Mouse (Mus musculus) liver, adult 2 months (tissue): ENCODE measurements at regions not wholly inside any gene's neighbourhood (a gene's known extent, or its start where the extent isn't known, plus 50 kb on each side); places are given as distances from the start of the nearest gene placed in this dataset.

Experiments
- DNase-seq: peaks from one replicate; pipeline ENCODE4 v3.0.0-alpha.2; 2011; ENCODE audit warnings: low read depth, low spot score; ENCODE audit errors: extremely low read depth
- H3K27ac ChIP-seq: fragments of 200-500 bp; replicated peaks from 2 replicates; pipeline ENCODE4 v1.5.1; 2012; ENCODE audit warnings: low read depth, mild to moderate bottlenecking, control low read depth, inconsistent platforms, low read length; ENCODE audit not compliant: insufficient read depth
- H3K27me3 ChIP-seq: fragments of 200-500 bp; 2 replicates; pipeline ENCODE4 v1.6.1; 2012; ENCODE audit warnings: mild to moderate bottlenecking, moderate library complexity, low read length, inconsistent platforms; ENCODE audit not compliant: control insufficient read depth, insufficient read depth
- H3K36me3 ChIP-seq: fragments of 200-500 bp; 2 replicates; pipeline ENCODE4 v1.6.1; 2012; ENCODE audit warnings: low read length, inconsistent platforms; ENCODE audit not compliant: control insufficient read depth, insufficient read depth
- H3K4me1 ChIP-seq: fragments of 200-500 bp; 2 replicates; pipeline ENCODE4 v1.6.1; 2011; ENCODE audit warnings: low read length; ENCODE audit not compliant: control insufficient read depth, insufficient read depth
- H3K4me3 ChIP-seq: fragments of 200-500 bp; 2 replicates; pipeline ENCODE4 v1.5.1; 2011; ENCODE audit warnings: low read depth, mild to moderate bottlenecking, control low read depth, low read length, moderate library complexity; ENCODE audit not compliant: insufficient read depth
- H3K79me2 ChIP-seq: fragments of 200-500 bp; 2 replicates; pipeline ENCODE4 v1.6.1; 2012; ENCODE audit warnings: inconsistent platforms, mild to moderate bottlenecking, low read length, moderate library complexity; ENCODE audit not compliant: control insufficient read depth, insufficient read depth
- H3K9ac ChIP-seq: fragments of 200-500 bp; 2 replicates; pipeline ENCODE4 v1.6.1; 2012; ENCODE audit warnings: low read depth, mild to moderate bottlenecking, control low read depth, inconsistent platforms, low read length
- CTCF ChIP-seq: fragments of 200-500 bp; IDR thresholded peaks from 2 replicates; pipeline ENCODE4 v1.5.1; 2011; ENCODE audit warnings: low read depth, low read length, control low read depth
- POLR2A ChIP-seq: fragments of 200-500 bp; IDR thresholded peaks from 2 replicates; pipeline ENCODE4 v1.6.1; 2011; ENCODE audit warnings: low read length, control low read depth; ENCODE audit not compliant: insufficient read depth; ENCODE audit errors: extremely low read depth
- WGBS: fragments of 180-500 bp; shearing (Covaris S2); methylation state at CpG from one replicate; pipeline ENCODE4 v1.1.7; 2018; 5-methylcytosine and 5-hydroxymethylcytosine counted together

- Histone ChIP-seq H3K36me3 (no peaks in the 10 kb centered on the region), H3K27ac (no peak overlapping the region), H3K27me3 (no peaks in the 10 kb centered on the region), H3K4me3 (no peak overlapping the region), H3K9ac (no peak overlapping the region), H3K79me2 (no peaks in the 10 kb centered on the region), H3K4me1 (no peaks in the 10 kb centered on the region)
- WGBS: 76% methylated on average over 4 of the region's 4 CpGs
- DNase-seq: no peak
- TF ChIP-seq POLR2A: no peak
- no peak for TF ChIP-seq CTCF
These were observed 51.3 kb downstream of the Gm21897 start for GRCm38 (mm10) chr16:15368383-15369163.

GRCm38 (mm10) chr16:15372844-15373243, 55.6 kb downstream of the Gm21897 start:
- DNase-seq: peak; percentile 7
- H3K4me1 ChIP-seq: no peaks in the 10 kb centered on the region
- H3K79me2 ChIP-seq: no peaks in the 10 kb centered on the region
- H3K36me3 ChIP-seq: no peaks in the 10 kb centered on the region
- no peak for TF ChIP-seq CTCF
- H3K27ac ChIP-seq: no peak overlapping the region
- 3% methylated on average over 1 of the region's 1 CpGs for WGBS
- no peaks in the 10 kb centered on the region for H3K27me3 ChIP-seq
- no peak overlapping the region for H3K9ac ChIP-seq
- H3K4me3 ChIP-seq: no peak overlapping the region

- Histone ChIP-seq H3K36me3 (no peaks in the 10 kb centered on the region), H3K79me2 (no peaks in the 10 kb centered on the region), H3K4me1 (no peaks in the 10 kb centered on the region), H3K27me3 (no peaks in the 10 kb centered on the region), H3K27ac (no peak overlapping the region), H3K4me3 (no peak overlapping the region), H3K9ac (no peak overlapping the region)
- 74% methylated on average over 1 of the region's 1 CpGs for WGBS
- DNase-seq: no peak
- TF ChIP-seq CTCF: no peak
- TF ChIP-seq POLR2A: no peak
These were observed 56.7 kb downstream of the Gm21897 start for GRCm38 (mm10) chr16:15373961-15374360.

- WGBS: 73% methylated on average over 3 of the region's 3 CpGs
These were observed 68.4 kb downstream of the Gm21897 start for GRCm38 (mm10) chr16:15385557-15386240.

GRCm38 (mm10) chr16:15386241-15386574, 69.0 kb downstream of the Gm21897 start:
- no peaks in the 10 kb centered on the region for H3K36me3 ChIP-seq
- no peak for TF ChIP-seq POLR2A
- no peak for DNase-seq
- no peaks in the 10 kb centered on the region for H3K79me2 ChIP-seq
- no peaks in the 10 kb centered on the region for H3K4me1 ChIP-seq
- WGBS: 49% methylated on average over 1 of the region's 1 CpGs
- H3K9ac ChIP-seq: no peak overlapping the region
- no peak overlapping the region for H3K27ac ChIP-seq
- no peak overlapping the region for H3K4me3 ChIP-seq
- no peaks in the 10 kb centered on the region for H3K27me3 ChIP-seq

More at GRCm38 (mm10) chr16:15385557-15386240, 68.4 kb downstream of the Gm21897 start:
- Histone ChIP-seq H3K27me3 (no peaks in the 10 kb centered on the region), H3K36me3 (no peaks in the 10 kb centered on the region), H3K79me2 (no peaks in the 10 kb centered on the region), H3K9ac (no peak overlapping the region), H3K27ac (no peak overlapping the region), H3K4me3 (no peak overlapping the region), H3K4me1 (no peaks in the 10 kb centered on the region)
- TF ChIP-seq CTCF (no peak), POLR2A (no peak)
- no peak for DNase-seq

GRCm38 (mm10) chr16:15389892-15390291, 72.6 kb downstream of the Gm21897 start:
- Histone ChIP-seq H3K9ac (no peak overlapping the region), H3K79me2 (no peaks in the 10 kb centered on the region), H3K27me3 (no peaks in the 10 kb centered on the region), H3K4me3 (no peak overlapping the region), H3K27ac (no peak overlapping the region), H3K36me3 (no peaks in the 10 kb centered on the region), H3K4me1 (no peaks in the 10 kb centered on the region)
- TF ChIP-seq CTCF (no peak), POLR2A (no peak)
- WGBS: 50% methylated on average over 1 of the region's 1 CpGs
- no peak for DNase-seq
